In genomic region chr14:12397561-12397960, GRCm38 (mm10) we compare ENCODE assay signal across 20 mouse cellular contexts. TPM values are rescaled to one million over a fixed set of nuclear protein-coding genes. Genes with fewer than 3 reads are reported as not detected.
A peak's percentile ranks its signal among the peaks of the same experiment; 100 is the strongest.
DNase-seq lines count a peak whose midpoint lies in the region; ATAC-seq and TF ChIP-seq lines count a peak whose summit lies in the region.
"Had no signal": no experiment of that assay in that cellular context is flagged by ENCODE, and none has a peak within 500 bp of the region (broad histone marks: within the 10 kb centered on the region; RNA-seq: fewer than 3 reads in every experiment).

No protein-coding gene starts in this region.

- no peak overlapping the region for H3K4me3 ChIP-seq in cerebellum, adult 2 months (replicated peaks; ENCODE audit: insufficient read depth, low read depth, low read length)
- no peak overlapping the region for H3K4me3 ChIP-seq in kidney, embryonic 16.5 days (ENCODE audit: low read length)
- H3K4me3 ChIP-seq in E14TG2a.4 (replicated peaks; ENCODE audit: low read length) = no peak overlapping the region
- H3K4me3 ChIP-seq: embryonic facial prominence, embryonic 13.5 days; forebrain, embryonic 13.5 days; hindbrain, embryonic 15.5 days; kidney, embryonic 15.5 days; midbrain, embryonic 15.5 days; neural tube, embryonic 13.5 days had no signal

- H3K27ac ChIP-seq in cerebellum, adult 2 months (ENCODE audit: insufficient read depth, low read length) = no peak overlapping the region
- H3K27ac ChIP-seq in kidney, embryonic 16.5 days (ENCODE audit: low read length) = no peak overlapping the region
- H3K27ac ChIP-seq: embryonic facial prominence, embryonic 13.5 days; forebrain, embryonic 13.5 days; hindbrain, embryonic 15.5 days; kidney, embryonic 15.5 days; midbrain, embryonic 15.5 days; neural tube, embryonic 13.5 days had no signal

- no peak overlapping the region for H3K9ac ChIP-seq in kidney, embryonic 16.5 days (replicated peaks; ENCODE audit: low read length)
- H3K9ac ChIP-seq: embryonic facial prominence, embryonic 13.5 days; forebrain, embryonic 13.5 days; hindbrain, embryonic 15.5 days; kidney, embryonic 15.5 days; midbrain, embryonic 15.5 days; neural tube, embryonic 13.5 days had no signal

- TF ChIP-seq CTCF in cerebellum, adult 2 months (IDR thresholded peaks at IDR 0.05; ENCODE audit: borderline replicate concordance, insufficient read depth, low read depth, low read length) = peak; percentile 34; the same call in 1 of the 2 replicates
- TF ChIP-seq CTCF in E14TG2a.4 (conservative IDR thresholded peaks at IDR 0.05; ENCODE audit: low read length) = peak; percentile 22

- DNase-seq in cerebellum, adult 2 months = no peak
- DNase-seq in cerebellum, adult 11-12 months = no peak
- DNase-seq in kidney, postnatal 25 days = no peak
- DNase-seq in embryo, embryonic 9.5 days (ENCODE audit: extremely low spot score) = peak; percentile 17
- no peak for DNase-seq in layer of hippocampus, postnatal 10 days (ENCODE audit: low spot score in 2 of 2)
- no peak for DNase-seq in gastrocnemius, adult 8-10 months (ENCODE audit: low spot score in 2 of 2)
- DNase-seq: B cell, adult 2 months; cerebellum, adult 18-20 months; gastrocnemius, postnatal 25 days had no signal

- no peak for TF ChIP-seq POLR2A in cerebellum, adult 2 months (IDR thresholded peaks at IDR 0.05; ENCODE audit: borderline replicate concordance, insufficient read depth, low read length)

- 93% methylated on average over 3 of the region's 3 CpGs for WGBS in cerebellum, adult 2 months
- 70% methylated on average over 3 of the region's 3 CpGs for WGBS in kidney, embryonic 16.5 days

- H3K4me2 ChIP-seq in kidney, embryonic 16.5 days (replicated peaks; ENCODE audit: low read depth, low read length) = no peak overlapping the region
- H3K4me2 ChIP-seq: embryonic facial prominence, embryonic 13.5 days; forebrain, embryonic 13.5 days; hindbrain, embryonic 15.5 days; kidney, embryonic 15.5 days; liver, embryonic 11.5 days; midbrain, embryonic 15.5 days; neural tube, embryonic 13.5 days had no signal

- peak; percentile 31; the same call in 1 of the 2 replicates for ATAC-seq in kidney, embryonic 16.5 days (ENCODE audit: low FRiP score, low TSS enrichment)
- ATAC-seq: forebrain, embryonic 13.5 days; midbrain, embryonic 15.5 days had no signal

- no peaks in the 10 kb centered on the region for H3K27me3 ChIP-seq in cerebellum, adult 2 months (ENCODE audit: control insufficient read depth, insufficient read depth, low read length)
- no peaks in the 10 kb centered on the region for H3K27me3 ChIP-seq in kidney, embryonic 16.5 days (ENCODE audit: insufficient read depth, low read length)
- H3K27me3 ChIP-seq in E14TG2a.4 (ENCODE audit: insufficient read depth, low read length) = no peaks in the 10 kb centered on the region
- H3K27me3 ChIP-seq: kidney, embryonic 15.5 days had no signal

- 0 out of 2 replicates have a peak, but pooled peaks cover 3% of the 10 kb centered on the region for H3K4me1 ChIP-seq in cerebellum, adult 2 months (ENCODE audit: control insufficient read depth, insufficient read depth, low read length)
- H3K4me1 ChIP-seq in kidney, embryonic 16.5 days (ENCODE audit: insufficient read depth, low read length) = no peaks in the 10 kb centered on the region
- peaks cover 12% of the 10 kb centered on the region for H3K4me1 ChIP-seq in E14TG2a.4 (replicated peaks; ENCODE audit: low read depth, low read length)
- H3K4me1 ChIP-seq: kidney, embryonic 15.5 days had no signal

- no peaks in the 10 kb centered on the region for H3K9me3 ChIP-seq in kidney, embryonic 16.5 days (ENCODE audit: low read length)
- no peaks in the 10 kb centered on the region for H3K9me3 ChIP-seq in E14TG2a.4 (ENCODE audit: low read length)
- H3K9me3 ChIP-seq: embryonic facial prominence, embryonic 13.5 days; forebrain, embryonic 13.5 days; hindbrain, embryonic 15.5 days; kidney, embryonic 15.5 days; midbrain, embryonic 15.5 days; neural tube, embryonic 13.5 days had no signal

- no peaks in the 10 kb centered on the region for H3K36me3 ChIP-seq in kidney, embryonic 16.5 days (ENCODE audit: insufficient read depth, low read length)
- no peaks in the 10 kb centered on the region for H3K36me3 ChIP-seq in E14TG2a.4 (ENCODE audit: insufficient read depth, low read length)
- H3K36me3 ChIP-seq: embryonic facial prominence, embryonic 13.5 days; hindbrain, embryonic 15.5 days; kidney, embryonic 15.5 days; midbrain, embryonic 15.5 days had no signal

RNA-seq across cellular contexts. Expression of gene Fezf2, which starts 49.6 kb away (rescaled TPM):
- not detected in 2 replicates for polyA plus RNA-seq in cerebellum, adult 2 months (2012; rRNA removed)
- polyA plus RNA-seq in kidney, embryonic 16.5 days (2015; fragmentation: Nextera tagmentation; extraction: Ambion mirVana) = not detected in 2 replicates
- total RNA-seq in layer of hippocampus, postnatal 10 days (2021) = 10 to 100 TPM; 50.1 to 50.7 TPM
- total RNA-seq in gastrocnemius, adult 8-10 months (2022) = not detected
- total RNA-seq: adrenal gland, adult 18-20 months; gastrocnemius, postnatal 25 days had no signal
- polyA plus RNA-seq: heart, embryonic 14.5 days; kidney, embryonic 15.5 days; neural tube, embryonic 13.5 days had no signal

Comparison
In these comparisons a context has a peak if more than half of its experiments do, and no peak if none do; other contexts are left out.
1. RNA of gene Fezf2, which starts 49.6 kb away (total RNA-seq): 50.1 to 50.7 TPM in layer of hippocampus, postnatal 10 days; not detected in gastrocnemius, adult 8-10 months; every median in the first group is over 10 times any median in the second.